Mouse (Mus musculus) liver, adult 2 months (tissue): ENCODE data around the gene Cdh4.

Experiments
- CTCF ChIP-seq: fragments of 200-500 bp; IDR thresholded peaks from 2 replicates; pipeline ENCODE4 v1.5.1; 2011; ENCODE audit warnings: low read depth, low read length, control low read depth
- POLR2A ChIP-seq: fragments of 200-500 bp; IDR thresholded peaks from 2 replicates; pipeline ENCODE4 v1.6.1; 2011; ENCODE audit warnings: low read length, control low read depth; ENCODE audit not compliant: insufficient read depth; ENCODE audit errors: extremely low read depth

DNA sequence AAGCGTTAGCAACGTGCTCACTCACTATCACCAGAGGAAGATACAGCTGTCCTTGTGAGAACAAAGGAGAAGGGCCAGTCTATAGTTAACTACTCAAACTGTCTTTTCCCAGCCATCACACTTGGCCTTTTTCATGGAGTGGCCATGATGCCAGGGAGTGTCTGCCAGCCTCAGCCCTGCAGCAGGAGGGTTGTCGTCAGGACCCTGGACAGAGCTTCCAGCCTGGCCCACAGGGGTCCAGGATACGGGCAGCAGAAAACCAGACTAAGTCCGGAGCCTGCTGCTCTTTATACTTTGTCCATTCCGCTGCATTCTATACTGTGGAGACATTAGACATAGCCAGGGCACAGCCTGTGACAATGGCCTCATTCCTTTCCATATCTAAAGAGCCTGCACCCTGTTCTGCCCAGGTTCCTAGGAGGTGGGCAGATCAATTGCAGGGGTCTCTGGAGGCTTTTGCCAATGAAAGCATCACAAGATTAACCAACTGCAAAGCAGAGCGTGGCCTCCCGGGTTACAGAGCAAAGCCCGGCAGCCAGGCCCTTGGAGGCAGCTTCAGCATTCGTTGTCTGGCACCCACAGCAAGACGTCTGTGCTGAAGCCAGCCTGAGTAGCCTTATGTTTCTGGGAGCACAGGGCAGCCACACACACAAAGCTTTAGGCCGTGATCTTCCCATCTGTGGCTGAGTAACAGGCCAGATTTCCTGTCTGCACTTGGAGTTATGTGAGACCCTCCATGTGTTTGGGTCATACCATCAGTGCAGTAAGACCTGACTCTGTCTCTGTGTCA lies 256.2 kb downstream of the Cdh4 start:
- TF ChIP-seq CTCF = no peak
- no peak for TF ChIP-seq POLR2A
